Mouse (Mus musculus) gastrocnemius, postnatal 36 days (tissue): Measurements from ENCODE around the gene Mrpl4. TPM values are rescaled to one million over a fixed set of nuclear protein-coding genes. Genes with fewer than 3 reads are reported as not detected.
A peak's percentile ranks its signal among the peaks of the same experiment; 100 is the strongest.

ENCODE experiments used
- DNase-seq, 2 experiments: peaks; one replicate each; pipeline ENCODE4 v3.0.0; 2022
- intact Hi-C: fragments of 180-260 bp; cut with DNase I; formaldehyde crosslinking; loops from one replicate; pipeline ENCODE4 v1.15.1; 2025
- total RNA-seq, 2 experiments: library from RNA; stranded (reverse); gene quantifications; 2 replicates each; pipeline ENCODE4 v1.2.3; 2021

The Mrpl4 gene
- total RNA-seq, 2 experiments from 2014 or later: 58.5 to 58.7 TPM

- intact Hi-C loops: no loop called here
- peak; percentile 50 to 57 for DNase-seq
Observed at GRCm38 (mm10) chr9:21014691-21015570, 12.4 kb downstream of the Mrpl4 start.

- intact Hi-C loops: no loop called here
- peak; percentile 50 to 56 for DNase-seq
Observed at GRCm38 (mm10) chr9:21015571-21016130, 13.1 kb downstream of the Mrpl4 start, which contains the start of gene Icam1. Gene Icam1 (plus strand): TSS chr9:21015985.

DNA sequence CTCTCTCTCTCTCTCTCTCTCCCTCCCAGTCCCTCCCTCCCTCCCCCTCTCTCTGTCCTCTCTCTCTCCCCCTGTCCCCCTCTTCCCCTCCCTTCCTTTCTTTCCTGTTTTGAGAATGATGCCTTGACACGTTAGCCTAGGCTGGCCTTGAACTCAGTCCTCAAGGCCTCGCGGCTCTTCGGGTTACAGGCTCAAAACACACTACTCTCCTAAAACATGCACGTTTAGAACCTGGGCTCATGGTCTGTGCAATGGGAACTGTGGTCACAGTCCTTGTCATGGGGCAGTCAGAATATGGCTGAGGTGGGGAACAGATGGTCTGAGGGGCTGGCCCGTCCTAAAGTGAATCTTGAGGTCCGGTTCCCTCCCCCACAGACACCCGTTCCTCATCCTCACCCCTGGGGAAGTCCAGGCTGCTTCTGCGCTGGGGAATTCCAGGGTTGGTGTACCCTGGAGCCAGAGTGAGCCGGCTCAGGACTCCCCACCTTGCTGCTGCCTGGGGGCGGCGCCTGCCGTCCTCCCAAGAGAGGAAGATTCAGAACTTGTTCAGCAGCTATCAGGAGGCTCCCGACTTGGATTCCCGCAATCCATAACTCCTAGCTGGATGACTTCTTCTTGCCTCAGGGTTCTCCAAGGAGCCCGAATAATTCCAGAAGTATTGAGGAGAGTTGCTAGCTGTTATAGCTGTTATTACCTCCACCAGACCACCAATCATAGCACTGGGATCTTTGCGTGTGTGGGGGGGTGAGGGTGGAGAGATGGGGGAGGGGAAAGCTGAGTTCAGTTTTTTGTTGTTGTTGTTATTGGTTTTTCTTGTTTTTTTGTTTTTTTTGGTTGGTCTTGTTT is 14.0 kb downstream of the Mrpl4 start:
- no peak for DNase-seq
- intact Hi-C loops: no loop called here

GRCm38 (mm10) chr9:21017177-21017575 is 14.6 kb downstream of the Mrpl4 start:
- no peak for DNase-seq
- intact Hi-C loops: no loop called here

DNA sequence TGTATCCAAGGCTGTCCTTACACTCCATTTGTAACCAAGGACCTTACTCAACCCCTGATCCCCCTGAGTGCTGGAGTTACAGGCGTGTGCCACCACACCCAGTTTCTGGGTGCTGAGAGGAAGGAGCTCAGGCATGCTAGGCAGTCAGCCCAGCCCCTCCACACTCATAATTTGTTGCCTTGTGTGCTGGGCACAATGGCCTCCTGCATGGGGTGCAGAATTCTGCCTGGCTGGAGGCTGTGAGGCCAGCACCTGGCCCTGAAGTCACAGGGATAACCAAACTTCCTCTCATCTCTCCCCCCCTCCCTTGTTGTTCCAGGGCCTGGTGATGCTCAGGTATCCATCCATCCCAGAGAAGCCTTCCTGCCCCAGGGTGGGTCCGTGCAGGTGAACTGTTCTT is 16.1 kb downstream of the Mrpl4 start:
- intact Hi-C loops: no loop called here
- DNase-seq: no peak

- no peak for DNase-seq
- intact Hi-C loops: no loop called here
Observed at GRCm38 (mm10) chr9:21021363-21021762, 18.8 kb downstream of the Mrpl4 start.

- DNase-seq: no peak
- intact Hi-C loops: no loop called here
Observed at GRCm38 (mm10) chr9:21022288-21022687, 19.8 kb downstream of the Mrpl4 start.

- no peak for DNase-seq
- intact Hi-C loops: no loop called here
Observed at GRCm38 (mm10) chr9:21022726-21023125, 20.2 kb downstream of the Mrpl4 start.

- intact Hi-C loops: no loop called here
- no peak for DNase-seq
Observed at GRCm38 (mm10) chr9:21025258-21025810, 22.8 kb downstream of the Mrpl4 start.

DNA sequence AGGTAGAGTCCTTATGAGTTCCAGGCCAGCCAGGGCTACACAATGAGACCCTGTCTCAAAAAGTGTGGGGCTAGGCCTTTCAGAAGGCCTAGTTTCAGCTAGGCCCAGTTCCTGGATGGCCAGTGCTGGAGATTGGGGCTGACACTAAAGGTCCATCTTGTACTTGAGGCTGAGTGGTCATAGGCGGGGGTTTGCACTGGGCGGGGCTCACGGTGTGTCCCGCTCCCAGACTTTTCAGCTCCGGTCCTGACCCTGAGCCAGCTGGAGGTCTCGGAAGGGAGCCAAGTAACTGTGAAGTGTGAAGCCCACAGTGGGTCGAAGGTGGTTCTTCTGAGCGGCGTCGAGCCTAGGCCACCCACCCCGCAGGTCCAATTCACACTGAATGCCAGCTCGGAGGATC is 24.3 kb downstream of the Mrpl4 start:
- intact Hi-C loops: no loop called here
- DNase-seq: no peak

DNA sequence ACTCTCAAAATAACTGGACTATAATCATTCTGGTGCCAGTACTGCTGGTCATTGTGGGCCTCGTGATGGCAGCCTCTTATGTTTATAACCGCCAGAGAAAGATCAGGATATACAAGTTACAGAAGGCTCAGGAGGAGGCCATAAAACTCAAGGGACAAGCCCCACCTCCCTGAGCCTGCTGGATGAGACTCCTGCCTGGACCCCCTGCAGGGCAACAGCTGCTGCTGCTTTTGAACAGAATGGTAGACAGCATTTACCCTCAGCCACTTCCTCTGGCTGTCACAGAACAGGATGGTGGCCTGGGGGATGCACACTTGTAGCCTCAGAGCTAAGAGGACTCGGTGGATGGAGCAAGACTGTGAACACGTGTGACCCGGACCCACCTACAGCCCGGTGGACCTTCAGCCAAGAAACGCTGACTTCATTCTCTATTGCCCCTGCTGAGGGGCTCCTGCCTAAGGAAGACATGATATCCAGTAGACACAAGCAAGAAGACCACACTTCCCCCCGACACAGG is 25.3 kb downstream of the Mrpl4 start:
- intact Hi-C loops: no loop called here
- no peak for DNase-seq

DNA sequence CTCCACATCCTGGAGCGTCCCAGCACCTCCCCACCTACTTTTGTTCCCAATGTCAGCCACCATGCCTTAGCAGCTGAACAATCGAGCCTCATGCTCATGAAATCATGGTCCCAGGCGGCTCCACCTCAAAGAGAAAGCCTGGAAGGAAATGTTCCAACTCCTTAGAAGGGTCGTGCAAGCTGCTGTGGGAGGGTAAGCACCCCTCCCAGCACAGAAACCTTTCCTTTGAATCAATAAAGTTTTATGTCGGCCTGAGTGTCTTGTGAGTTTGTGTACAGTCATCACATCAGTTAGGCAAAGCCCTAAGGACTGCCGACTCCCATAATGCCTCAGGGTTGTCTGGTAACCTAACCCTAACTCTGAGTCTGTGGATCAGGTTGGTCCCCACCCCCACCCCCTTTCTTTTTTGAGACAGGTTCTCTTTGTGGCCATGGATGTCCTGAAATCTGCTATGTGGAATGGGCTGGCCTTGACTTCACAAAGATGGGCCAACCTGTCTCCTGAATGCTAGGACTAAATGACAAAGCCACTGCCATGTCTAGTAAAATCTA is 26.1 kb downstream of the Mrpl4 start:
- intact Hi-C loops: no loop called here
- DNase-seq: no peak

GRCm38 (mm10) chr9:21029291-21030054 is 26.9 kb downstream of the Mrpl4 start, which contains the start of gene Icam4:
Gene Icam4 (plus strand): TSS chr9:21029373.
- intact Hi-C loops: loop anchor here (5.0 kb wide), 1 partner anchor 108 kb away; no protein-coding TSS in a partner anchor
- peak; percentile 81 to 83 for DNase-seq

GRCm38 (mm10) chr9:21030055-21030600 is 27.6 kb downstream of the Mrpl4 start:
- intact Hi-C loops: loop anchor here (5.0 kb wide), 1 partner anchor 107 kb away; no protein-coding TSS in a partner anchor
- no peak for DNase-seq

DNA sequence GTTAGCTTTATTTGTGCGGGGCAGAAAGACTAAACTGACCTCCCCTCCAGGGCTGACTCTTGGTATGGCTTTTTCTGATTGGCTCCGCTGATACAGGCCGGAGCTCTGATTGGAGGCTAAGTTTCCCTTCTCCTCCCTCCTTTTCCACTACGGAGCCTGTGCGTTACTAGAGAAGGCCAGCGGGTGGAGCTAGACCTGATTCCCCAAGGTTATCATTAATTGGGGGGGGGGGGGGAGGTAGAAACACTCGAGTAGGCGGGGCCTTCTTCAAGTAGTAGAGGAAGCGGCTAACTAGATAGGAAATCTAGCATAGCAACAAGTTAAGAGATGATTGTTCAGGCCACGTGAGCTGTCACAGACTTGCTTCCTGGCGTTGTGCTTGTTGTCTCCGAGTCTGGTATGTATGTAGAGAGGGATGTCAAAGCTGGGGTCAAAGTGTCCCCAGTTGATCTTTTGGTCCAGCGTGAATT is 28.3 kb downstream of the Mrpl4 start:
- peak; percentile 78 to 84 for DNase-seq
- intact Hi-C loops: loop anchor here (5.0 kb wide), 1 partner anchor 106 kb away; no protein-coding TSS in a partner anchor

GRCm38 (mm10) chr9:21031251-21031895 is 28.8 kb downstream of the Mrpl4 start:
- intact Hi-C loops: loop anchor here (5.0 kb wide), 1 partner anchor 106 kb away; no protein-coding TSS in a partner anchor
- peak; percentile 32 to 57 for DNase-seq

DNA sequence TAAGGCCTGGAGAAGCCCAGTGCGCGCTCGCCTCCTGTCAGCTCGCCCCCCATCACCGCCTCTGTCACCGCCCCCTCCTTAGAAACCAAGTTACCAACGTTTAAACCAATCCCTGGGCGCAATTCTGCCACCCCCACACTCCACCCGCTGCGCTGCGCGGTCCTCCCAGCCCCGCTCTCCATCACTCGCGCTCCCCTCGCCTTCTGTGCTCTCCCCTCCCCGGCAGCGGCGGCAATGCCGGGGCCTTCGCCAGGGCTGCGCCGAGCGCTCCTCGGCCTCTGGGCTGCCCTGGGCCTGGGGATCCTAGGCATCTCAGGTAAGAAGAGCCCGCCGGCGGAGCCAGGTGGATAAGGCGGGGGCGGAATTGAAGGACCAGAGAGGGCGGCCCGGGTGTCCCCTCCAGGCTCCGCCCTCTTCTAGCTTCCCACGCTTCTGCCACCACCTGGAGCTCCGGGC is 29.4 kb downstream of the Mrpl4 start, which contains the start of gene Icam5:
TSS of gene Icam5 (plus strand) at position 178 of the 456 bp plus-strand sequence.
- intact Hi-C loops: loop anchor here (5.0 kb wide), 1 partner anchor 105 kb away; no protein-coding TSS in a partner anchor
- no peak for DNase-seq

DNA sequence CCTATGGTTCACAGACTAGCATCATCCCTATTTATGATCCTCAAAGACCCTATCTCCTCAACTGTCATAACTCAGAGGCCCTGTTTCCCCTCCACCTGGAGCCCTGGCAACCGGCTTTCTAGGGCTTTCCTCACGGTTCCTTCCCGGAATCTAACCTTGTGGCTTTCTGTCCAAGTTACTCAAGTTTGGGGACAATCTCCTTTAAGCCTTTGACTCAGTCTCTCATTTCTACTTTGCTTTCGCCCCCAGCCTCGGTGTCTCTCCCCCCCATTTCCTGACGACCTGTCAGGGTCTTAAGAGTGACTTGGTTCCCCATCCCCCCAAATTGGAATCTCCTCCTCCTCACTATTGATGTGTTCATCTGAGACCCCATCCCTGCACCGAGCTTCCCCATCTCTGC is 30.0 kb downstream of the Mrpl4 start:
- DNase-seq: no peak
- intact Hi-C loops: loop anchor here (5.0 kb wide), 1 partner anchor 105 kb away; no protein-coding TSS in a partner anchor
